Mouse (Mus musculus) embryonic facial prominence, embryonic 11.5 days (tissue): ENCODE results near the gene Rps11. TPM values are rescaled to one million over a fixed set of nuclear protein-coding genes. Genes with fewer than 3 reads are reported as not detected.
A peak's percentile ranks its signal among the peaks of the same experiment; 100 is the strongest.
"Not testable (repeated sequence)": the region's sequence is repeated elsewhere in the genome, so short reads cannot be mapped to it uniquely, and the experiment has no call there.

ENCODE experiments used
- ATAC-seq: fragments of 200-750 bp; cut with Nextera tagmentation; replicated peaks from 2 replicates; pipeline ENCODE4 v1.8.0; 2017; ENCODE audit warnings: low read depth; ENCODE audit not compliant: insufficient number of reproducible peaks, low FRiP score, low TSS enrichment
- DNase-seq: peaks from one replicate; pipeline ENCODE4 v3.0.0-alpha.2; 2015; ENCODE audit warnings: low spot score
- H3K27ac ChIP-seq: fragments of 300-500 bp; sonication (generic); replicated peaks from 2 replicates; pipeline ENCODE4 v1.5.1; 2014; ENCODE audit warnings: mild to moderate bottlenecking, low read depth, low read length, control low read depth
- H3K27me3 ChIP-seq: fragments of 300-500 bp; sonication (generic); 2 replicates; pipeline ENCODE4 v1.6.1; 2014; ENCODE audit warnings: mild to moderate bottlenecking, low read length, moderate library complexity, mixed read lengths; ENCODE audit not compliant: control insufficient read depth, insufficient read depth
- H3K36me3 ChIP-seq: fragments of 300-500 bp; sonication (generic); replicated peaks from 2 replicates; pipeline ENCODE4 v1.6.1; 2014; ENCODE audit warnings: low read depth, mild to moderate bottlenecking, low read length, moderate library complexity, mixed read lengths; ENCODE audit not compliant: control insufficient read depth, insufficient read depth
- H3K4me1 ChIP-seq: fragments of 300-500 bp; sonication (generic); 2 replicates; pipeline ENCODE4 v1.6.1; 2014; ENCODE audit warnings: low read length, mixed read lengths; ENCODE audit not compliant: control insufficient read depth, insufficient read depth
- H3K4me2 ChIP-seq: fragments of 300-500 bp; sonication (generic); 2 replicates; pipeline ENCODE4 v1.6.1; 2014; ENCODE audit warnings: low read depth, mild to moderate bottlenecking, control low read depth, low read length, moderate library complexity
- H3K4me3 ChIP-seq: fragments of 300-500 bp; sonication (generic); 2 replicates; pipeline ENCODE4 v1.5.1; 2014; ENCODE audit warnings: low read depth, low read length, control low read depth
- H3K9ac ChIP-seq: fragments of 300-500 bp; sonication (generic); replicated peaks from 2 replicates; pipeline ENCODE4 v1.6.1; 2014; ENCODE audit warnings: mild to moderate bottlenecking, control low read depth, low read length
- H3K9me3 ChIP-seq: fragments of 300-500 bp; sonication (generic); replicated peaks from 2 replicates; pipeline ENCODE4 v1.6.1; 2016; ENCODE audit warnings: mild to moderate bottlenecking, low read length, inconsistent platforms, mixed read lengths; ENCODE audit not compliant: control insufficient read depth
- WGBS: fragments of 180-500 bp; shearing (Covaris S2); extraction: QIAGEN DNeasy Blood & Tissue Kit; methylation state at CpG from one replicate; pipeline ENCODE4 v1.1.7; 2014; 5-methylcytosine and 5-hydroxymethylcytosine counted together
- polyA plus RNA-seq: library from polyadenylated mRNA; unstranded; fragments of >200 nt; fragmentation: Nextera tagmentation; extraction: Ambion mirVana; gene quantifications from 2 replicates; pipeline ENCODE4 v1.2.1, GENCODE M21; 2014

Gene Rps11
- polyA plus RNA-seq, 1 experiment from 2014 or later, result 1,602 TPM

DNA sequence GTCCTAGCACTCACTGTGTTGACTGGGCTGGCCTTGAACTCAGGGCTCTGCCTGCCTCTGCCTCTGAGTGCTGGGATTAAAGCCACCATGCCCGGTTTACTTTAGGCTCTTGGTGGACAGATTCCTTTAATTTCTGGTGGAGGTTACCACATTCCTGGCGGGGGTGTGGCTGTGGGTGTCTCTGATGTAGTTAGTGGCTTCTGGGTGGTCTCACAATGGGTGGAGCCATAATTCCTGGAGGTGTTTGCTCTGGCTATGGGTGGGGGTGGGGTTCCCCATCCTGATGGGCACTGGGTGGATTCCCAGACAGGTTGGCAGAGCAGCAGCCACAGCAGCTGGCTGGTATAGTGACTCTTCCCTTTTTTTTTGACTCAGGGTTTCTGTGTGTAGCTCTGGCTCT, 12.3 kb downstream of the Rps11 start:
- Histone ChIP-seq H3K9me3 (no peaks in the 10 kb centered on the region), H3K27me3 (no peaks in the 10 kb centered on the region), H3K4me1 (no peaks in the 10 kb centered on the region), H3K36me3 (no peaks in the 10 kb centered on the region), H3K27ac (no peak overlapping the region), H3K4me3 (no peak overlapping the region), H3K9ac (no peak overlapping the region), H3K4me2 (no peak overlapping the region)
- ATAC-seq, result no peak
- no peak for DNase-seq
- WGBS, result 65% methylated on average over 2 of the region's 2 CpGs

DNA sequence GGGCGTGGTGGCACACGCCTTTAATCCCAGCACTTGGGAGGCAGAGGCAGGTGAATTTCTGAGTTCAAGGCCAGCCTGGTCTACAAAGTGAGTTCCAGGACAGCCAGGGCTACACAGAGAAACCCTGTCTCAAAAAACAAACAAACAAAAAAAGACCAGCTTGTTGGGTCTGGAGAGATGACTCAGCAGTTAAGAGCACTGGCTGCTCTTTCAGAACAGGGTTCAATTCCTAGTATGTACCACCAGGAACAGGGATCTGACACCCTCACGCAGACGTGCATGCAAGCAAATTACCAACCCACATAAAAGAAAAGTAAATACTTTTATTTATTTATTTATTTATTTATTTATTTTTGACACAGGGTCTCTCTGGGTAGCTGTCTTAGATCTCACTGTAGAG, 14.2 kb downstream of the Rps11 start:
- ATAC-seq, H3K4me1 ChIP-seq, H3K4me2 ChIP-seq, H3K27me3 ChIP-seq, DNase-seq, H3K27ac ChIP-seq, H3K36me3 ChIP-seq, H3K4me3 ChIP-seq, H3K9ac ChIP-seq, H3K9me3 ChIP-seq: not testable (repeated sequence)
- WGBS, result 91% methylated on average over 4 of the region's 4 CpGs

DNA sequence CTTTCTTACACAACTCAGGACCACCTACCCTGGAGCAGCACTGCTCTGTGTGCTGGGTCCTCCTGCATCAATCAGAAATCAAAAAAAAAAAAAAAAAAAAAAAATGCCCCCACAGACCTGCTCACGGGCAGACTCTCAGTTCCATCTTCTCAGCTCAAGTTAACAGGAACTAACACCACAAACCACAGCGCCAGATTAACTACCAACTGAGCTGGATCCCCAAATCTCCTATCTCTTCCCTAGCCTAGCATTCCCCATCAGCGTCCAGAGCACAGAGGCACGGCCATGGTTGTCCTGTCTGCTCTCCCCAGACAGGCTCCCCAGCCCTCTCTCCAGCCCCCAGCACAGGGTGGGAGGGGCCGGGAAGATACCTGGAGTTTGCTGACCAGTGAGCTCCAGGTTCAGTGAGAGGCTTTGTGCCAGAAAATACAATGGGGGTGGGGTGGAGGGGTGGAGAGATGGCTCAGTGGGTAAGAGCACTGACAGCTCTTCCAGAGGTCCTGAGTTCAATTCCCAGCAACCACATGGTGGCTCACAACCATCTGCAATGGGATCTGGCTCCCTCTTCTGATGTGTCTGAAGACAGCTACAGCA, 17.1 kb downstream of the Rps11 start:
- ATAC-seq, result no peak
- Histone ChIP-seq H3K27me3 (no peaks in the 10 kb centered on the region), H3K4me3 (no peak overlapping the region), H3K4me1 (no peaks in the 10 kb centered on the region; the same call in 1 of the 2 replicates), H3K9ac (no peak overlapping the region), H3K9me3 (no peaks in the 10 kb centered on the region), H3K4me2 (no peak overlapping the region), H3K36me3 (no peaks in the 10 kb centered on the region), H3K27ac (no peak overlapping the region)
- WGBS, result 57% methylated on average over 5 of the region's 5 CpGs
- no peak for DNase-seq

DNA sequence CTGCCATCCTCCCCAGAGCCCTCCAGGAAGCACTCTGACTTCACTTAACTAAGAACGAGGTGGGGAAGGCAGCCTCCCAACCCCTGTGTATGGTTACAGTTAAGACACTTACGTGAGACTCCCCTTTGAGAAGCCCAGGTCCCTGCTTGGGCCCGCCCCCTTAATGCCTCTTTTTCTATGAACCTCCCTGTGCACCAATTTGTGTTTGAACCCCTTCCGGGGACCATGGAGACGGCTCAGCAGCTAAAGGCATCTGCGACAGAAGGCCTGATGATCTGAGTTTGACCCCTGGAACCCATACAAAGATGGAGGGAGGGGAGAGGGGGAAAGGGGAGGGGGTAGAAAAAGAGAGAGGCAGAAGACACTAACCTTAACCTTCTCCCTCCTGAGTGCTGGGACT, 17.8 kb downstream of the Rps11 start:
- Histone ChIP-seq H3K9me3 (no peaks in the 10 kb centered on the region), H3K4me2 (no peak overlapping the region), H3K27ac (no peak overlapping the region), H3K36me3 (no peaks in the 10 kb centered on the region), H3K27me3 (no peaks in the 10 kb centered on the region), H3K4me1 (no peaks in the 10 kb centered on the region; the same call in 1 of the 2 replicates), H3K4me3 (no peak overlapping the region), H3K9ac (peak overlapping the region; percentile 18; the same call in 1 of the 2 replicates)
- no peak for DNase-seq
- ATAC-seq, result no peak
- 37% methylated on average over 6 of the region's 6 CpGs for WGBS

DNA sequence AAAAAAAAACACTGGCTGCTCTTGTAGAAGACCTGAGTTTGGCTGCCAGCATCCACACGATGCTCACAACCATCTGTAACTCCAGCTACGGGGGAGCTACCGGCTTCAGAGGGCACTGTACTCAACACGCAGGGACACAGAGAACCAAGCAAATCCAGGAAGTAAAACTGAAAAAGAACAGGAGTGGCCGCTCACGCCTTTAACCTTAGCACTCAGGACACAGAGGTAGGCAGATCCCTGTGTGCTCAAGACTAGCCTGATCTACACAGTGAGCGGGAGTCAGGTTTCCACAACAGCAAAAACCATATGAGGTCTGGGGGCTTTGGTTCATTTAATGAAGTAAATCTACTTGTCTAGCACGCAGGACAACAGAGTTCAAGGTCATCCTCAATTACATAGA, 18.7 kb downstream of the Rps11 start:
- DNase-seq (no peak), ATAC-seq (no peak)
- Histone ChIP-seq H3K4me2 (no peak overlapping the region), H3K27ac (no peak overlapping the region), H3K9ac (no peak overlapping the region), H3K27me3 (no peaks in the 10 kb centered on the region), H3K36me3 (no peaks in the 10 kb centered on the region), H3K9me3 (no peaks in the 10 kb centered on the region), H3K4me3 (no peak overlapping the region), H3K4me1 (no peaks in the 10 kb centered on the region; the same call in 1 of the 2 replicates)
- WGBS, result 79% methylated on average over 8 of the region's 8 CpGs

DNA sequence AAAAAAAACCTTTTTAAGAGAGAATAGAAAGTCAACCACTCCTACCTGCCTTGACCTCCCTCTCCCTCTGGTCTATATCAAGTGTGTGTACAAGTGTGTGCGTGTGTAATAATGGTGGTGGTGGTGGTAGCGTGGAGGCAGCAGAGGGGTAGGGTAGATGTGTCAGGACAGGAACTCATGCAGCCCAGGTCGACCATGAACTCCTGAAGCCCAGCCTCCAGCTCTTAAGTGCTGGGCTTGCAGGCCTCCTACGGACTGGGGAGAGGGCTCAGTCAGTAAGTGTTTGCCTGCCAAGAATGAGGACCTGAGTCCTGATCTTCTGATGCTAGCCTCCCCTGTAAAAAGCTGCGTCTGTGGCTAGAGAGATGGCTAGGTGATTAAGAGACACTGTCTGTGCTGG, 19.3 kb downstream of the Rps11 start:
- H3K27ac ChIP-seq, result no peak overlapping the region
- H3K4me3 ChIP-seq, result no peak overlapping the region
- H3K4me2 ChIP-seq, result no peak overlapping the region
- H3K36me3 ChIP-seq, result no peaks in the 10 kb centered on the region
- no peaks in the 10 kb centered on the region for H3K9me3 ChIP-seq
- ATAC-seq, result no peak
- 77% methylated on average over 5 of the region's 5 CpGs for WGBS
- H3K9ac ChIP-seq, result no peak overlapping the region
- no peaks in the 10 kb centered on the region; the same call in 1 of the 2 replicates for H3K4me1 ChIP-seq
- no peak for DNase-seq
- no peaks in the 10 kb centered on the region for H3K27me3 ChIP-seq

DNA sequence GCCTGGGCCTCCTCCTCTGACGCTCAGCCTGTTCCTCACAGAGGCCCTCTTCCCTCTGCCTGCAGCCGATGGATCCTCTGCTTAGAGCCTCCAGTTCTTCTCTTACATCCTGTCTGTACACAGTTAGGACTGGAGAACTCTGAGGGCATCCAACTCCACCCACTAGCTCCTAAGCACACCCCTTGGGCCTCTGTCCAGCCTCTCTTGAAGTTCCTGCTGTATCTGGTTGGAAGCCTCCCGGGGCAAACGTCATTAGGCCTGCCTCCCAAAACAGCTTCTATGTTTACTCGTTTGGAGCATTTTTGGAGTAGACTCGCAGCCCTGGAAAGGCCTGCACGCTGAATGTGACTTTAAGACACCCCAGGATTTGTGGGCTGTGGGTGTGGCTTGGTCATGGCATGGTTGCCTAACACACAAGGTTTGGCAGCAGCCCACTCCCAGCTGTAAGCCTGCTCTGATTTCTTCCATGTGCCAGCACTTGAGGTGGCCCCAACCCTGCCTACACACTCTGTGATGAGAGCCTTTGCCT, 20.5 kb downstream of the Rps11 start, which contains the start of gene Fcgrt:
Fcgrt (minus strand) TSS at position 200 of the 529 bp plus-strand sequence.
- H3K9me3 ChIP-seq, result no peaks in the 10 kb centered on the region
- peak within 1 kb of the TSS; percentile 7; the same call in 1 of the 2 replicates for H3K4me2 ChIP-seq
- no peaks in the 10 kb centered on the region for H3K27me3 ChIP-seq
- peak within 1 kb of the TSS; percentile 62 for H3K27ac ChIP-seq
- H3K4me1 ChIP-seq, result no peaks in the 10 kb centered on the region; the same call in 1 of the 2 replicates
- WGBS, result 57% methylated on average over 7 of the region's 7 CpGs
- DNase-seq (no peak), ATAC-seq (peak; percentile 50; the same call in 1 of the 2 replicates)
- no peaks in the 10 kb centered on the region for H3K36me3 ChIP-seq
- H3K4me3 ChIP-seq, result no peak within 1 kb of the TSS
- peak within 1 kb of the TSS; percentile 43 for H3K9ac ChIP-seq

DNA sequence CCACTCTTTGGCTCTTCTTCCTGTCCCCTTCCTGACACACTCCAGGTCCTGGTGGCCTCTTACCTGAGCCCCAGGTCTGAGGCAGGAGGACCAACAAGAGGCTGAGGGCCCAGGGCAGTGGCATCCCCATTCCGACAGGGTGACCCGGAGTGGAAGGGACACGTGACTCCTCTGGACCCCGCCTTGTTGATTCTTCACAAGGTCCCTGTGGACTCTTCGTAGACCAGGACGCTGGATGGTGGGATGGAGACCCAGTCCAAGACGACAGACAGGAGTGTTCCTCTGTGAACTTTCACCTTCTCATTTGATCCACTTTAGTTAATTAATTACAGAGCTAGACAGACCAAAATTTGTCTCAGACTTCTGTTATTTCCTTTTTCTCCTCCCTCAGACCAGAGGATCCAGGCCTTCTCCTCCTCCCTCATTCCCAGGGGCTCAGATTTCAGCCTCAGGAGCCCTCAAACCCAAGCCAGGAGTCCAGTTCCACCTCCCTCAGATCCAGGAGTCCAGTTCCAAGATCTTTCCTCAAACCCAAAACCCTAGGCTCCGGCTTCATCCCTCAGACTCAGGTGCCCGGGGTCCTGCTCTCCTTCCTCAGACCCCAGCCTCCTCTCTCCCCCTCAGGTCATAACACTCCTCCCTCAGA, 21.2 kb downstream of the Rps11 start:
- Histone ChIP-seq H3K4me1 (no peaks in the 10 kb centered on the region; the same call in 1 of the 2 replicates), H3K27me3 (no peaks in the 10 kb centered on the region), H3K36me3 (no peaks in the 10 kb centered on the region), H3K9me3 (no peaks in the 10 kb centered on the region), H3K4me2 (peak overlapping the region; percentile 7; the same call in 1 of the 2 replicates), H3K27ac (peak overlapping the region; percentile 62; the same call in 1 of the 2 replicates), H3K9ac (peak overlapping the region; percentile 43), H3K4me3 (no peak overlapping the region)
- WGBS, result 51% methylated on average over 9 of the region's 9 CpGs
- ATAC-seq (no peak), DNase-seq (no peak)
